Mouse (Mus musculus) G1E (cell line): Measurements from ENCODE around the gene Slco4a1.

Experiments
- CTCF ChIP-seq: IDR thresholded peaks from 2 replicates; pipeline ENCODE4 v1.5.1; 2012; ENCODE audit warnings: low read depth, low read length, inconsistent platforms, mixed read lengths
- GATA1 ChIP-seq: IDR thresholded peaks from 2 replicates; pipeline ENCODE4 v1.6.1; 2012; ENCODE audit warnings: borderline replicate concordance, low read length, inconsistent platforms, mixed read lengths
- GATA2 ChIP-seq: IDR thresholded peaks from 2 replicates; pipeline ENCODE4 v1.6.1; 2012; ENCODE audit warnings: low read depth, low read length, inconsistent platforms, borderline replicate concordance
- TAL1 ChIP-seq: conservative IDR thresholded peaks from 2 replicates; pipeline ENCODE4 v1.6.1; 2012; ENCODE audit warnings: low read depth, low read length, inconsistent platforms, mixed read lengths

DNA sequence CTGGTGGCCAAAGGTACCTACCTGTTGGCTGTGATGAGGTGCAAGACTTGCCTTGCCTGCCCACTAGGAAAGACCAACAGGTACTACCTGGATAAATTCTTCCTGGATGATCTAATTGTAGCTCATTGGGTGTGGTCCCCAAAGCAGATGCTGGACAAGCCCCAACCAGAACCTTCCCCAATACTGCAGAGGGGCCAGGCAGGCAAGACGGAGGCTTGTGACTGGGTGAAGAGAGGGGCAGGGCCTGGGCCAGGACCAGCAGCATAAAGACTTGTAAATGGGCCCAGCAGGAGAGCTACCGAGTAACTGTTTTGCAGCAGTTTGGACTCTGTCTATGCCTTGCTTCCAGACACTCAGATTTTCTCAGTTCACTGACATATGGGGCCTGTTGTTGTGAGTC, 1.6 kb downstream of the Slco4a1 start:
- no peak for TF ChIP-seq CTCF
- no peak for TF ChIP-seq GATA1
- no peak for TF ChIP-seq TAL1
- TF ChIP-seq GATA2 = no peak
